Mouse (Mus musculus): ENCODE data around the gene Myo10.

- no peak for TF ChIP-seq GATA1 (IDR thresholded peaks at IDR 0.05; ENCODE audit: borderline replicate concordance, low read length)
- no peak for TF ChIP-seq FLI1 (IDR thresholded peaks at IDR 0.05; ENCODE audit: low read length)
Observed at GRCm38 (mm10) chr15:25723281-25724113, 101.2 kb downstream of the Myo10 start.
